Comparison of ENCODE assay signal across 15 mouse cellular contexts in the genomic region with DNA sequence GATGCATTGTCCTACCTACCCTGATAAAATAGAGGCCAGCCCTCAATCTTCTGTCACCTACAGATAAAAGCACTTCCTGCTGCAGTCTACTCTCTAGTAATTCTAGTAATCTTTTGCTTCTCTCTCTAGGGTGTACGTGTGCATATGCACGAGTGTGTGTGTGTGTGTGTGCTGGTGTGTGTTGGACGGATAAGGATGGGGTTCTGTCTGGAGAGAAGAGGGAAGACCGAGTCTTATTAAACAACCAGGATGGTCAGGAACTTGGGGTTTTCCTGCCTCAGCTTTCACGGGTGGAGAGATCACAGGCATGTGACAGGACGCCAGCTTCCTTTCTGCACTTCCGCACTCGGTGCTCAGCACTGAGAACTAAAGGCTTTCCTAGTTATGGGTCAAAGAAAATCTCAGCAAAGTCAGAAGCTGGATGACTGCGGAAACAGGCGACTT. TPM values are rescaled to one million over a fixed set of nuclear protein-coding genes. Genes with fewer than 3 reads are reported as not detected.
DNase-seq lines count a peak whose midpoint lies in the region; ATAC-seq lines count a peak whose summit lies in the region.
"Had no signal": no experiment of that assay in that cellular context is flagged by ENCODE, and none has a peak within 500 bp of the region (broad histone marks: within the 10 kb centered on the region; RNA-seq: fewer than 3 reads in every experiment).

No protein-coding gene starts in this region.

- peak; percentile 9 for DNase-seq in kidney, postnatal 14 days
- DNase-seq in kidney, adult 9 months = no peak
- peak; percentile 39 to 48 for DNase-seq in CD8-positive naive resting alpha-beta T cell, adult 2 months (ENCODE audit: low read depth in 2 of 2, low spot score in 2 of 2)
- DNase-seq in natural killer cell, adult 2 months (ENCODE audit: low spot score in 2 of 2) = peak; percentile 43 to 59
- DNase-seq in adrenal gland, postnatal 10 days = no peak
- DNase-seq in urinary bladder, adult 18-20 months (ENCODE audit: low spot score in 2 of 2) = no peak
- DNase-seq: cerebellum, adult 18-20 months; forebrain, postnatal 0 days had no signal

- peak; percentile 88 for ATAC-seq in inflammation-experienced regulatory T-cells, adult 6 months
- ATAC-seq in cerebellum, adult (ENCODE audit: insufficient number of reproducible peaks, low FRiP score, low TSS enrichment) = no peak
- ATAC-seq: forebrain, postnatal 0 days; midbrain, embryonic 13.5 days had no signal

RNA-seq across cellular contexts. Expression of gene Tk2, which starts 8.9 kb away (rescaled TPM):
- 10 to 100 TPM; 27.5 to 57.6 (median 55.8) TPM for polyA plus RNA-seq in inflammation-experienced regulatory T-cells, adult 6 months (2017; shearing (Covaris generic))
- 10 to 100 TPM; 43.2 to 44.6 TPM for total RNA-seq in adrenal gland, postnatal 10 days (2021)

RNA-seq across cellular contexts. Expression of gene Cklf, which starts 11.2 kb away (rescaled TPM):
- 100 to 1,000 TPM in 1 of 3 experiments, 10 to 100 TPM in 2; 92.1 to 108 (median 97.9) TPM for polyA plus RNA-seq in inflammation-experienced regulatory T-cells, adult 6 months (2017; shearing (Covaris generic))
- total RNA-seq in adrenal gland, postnatal 10 days (2021) = 10 to 100 TPM; 45.5 to 67.3 TPM

RNA-seq across cellular contexts. Expression of gene Cmtm2a, which starts 53.5 kb away (rescaled TPM):
- not detected for polyA plus RNA-seq in inflammation-experienced regulatory T-cells, adult 6 months (2017; shearing (Covaris generic))
- not detected for total RNA-seq in adrenal gland, postnatal 10 days (2021)
- polyA plus RNA-seq: embryonic facial prominence, embryonic 12.5 days; hindbrain, embryonic 15.5 days; limb, embryonic 13.5 days; midbrain, embryonic 13.5 days; neural tube, embryonic 15.5 days had no signal

Comparison
In these comparisons a context has a peak if more than half of its experiments do, and no peak if none do; other contexts are left out.
1. DNase-seq: peak in kidney, postnatal 14 days (single experiment), CD8-positive naive resting alpha-beta T cell, adult 2 months (2 of 2) and natural killer cell, adult 2 months (2 of 2); none in kidney, adult 9 months (single experiment), adrenal gland, postnatal 10 days (single experiment) and urinary bladder, adult 18-20 months (0 of 2).